Mouse (Mus musculus) bone marrow macrophage, adult 2 months (primary cell): ENCODE data around the gene Rbm47.

Source experiments
- CTCF ChIP-seq: IDR thresholded peaks from 2 replicates; pipeline ENCODE4 v1.5.1; 2012; ENCODE audit warnings: low read depth, mild to moderate bottlenecking, low read length, moderate library complexity
- POLR2A ChIP-seq: IDR thresholded peaks from 2 replicates; pipeline ENCODE4 v1.6.1; 2012; ENCODE audit warnings: mild to moderate bottlenecking, low read depth, low read length, borderline replicate concordance

- TF ChIP-seq CTCF, result no peak
- no peak for TF ChIP-seq POLR2A
Measured at GRCm38 (mm10) chr5:66114208-66114607, 58.7 kb downstream of the Rbm47 start.
